Mouse (Mus musculus): ENCODE results near the gene Cuedc1. TPM values are rescaled to one million over a fixed set of nuclear protein-coding genes. Genes with fewer than 3 reads are reported as not detected.

Cuedc1 gene
- 10 to 100 TPM; 50.4 to 55.1 TPM for total RNA-seq (2021)

DNA sequence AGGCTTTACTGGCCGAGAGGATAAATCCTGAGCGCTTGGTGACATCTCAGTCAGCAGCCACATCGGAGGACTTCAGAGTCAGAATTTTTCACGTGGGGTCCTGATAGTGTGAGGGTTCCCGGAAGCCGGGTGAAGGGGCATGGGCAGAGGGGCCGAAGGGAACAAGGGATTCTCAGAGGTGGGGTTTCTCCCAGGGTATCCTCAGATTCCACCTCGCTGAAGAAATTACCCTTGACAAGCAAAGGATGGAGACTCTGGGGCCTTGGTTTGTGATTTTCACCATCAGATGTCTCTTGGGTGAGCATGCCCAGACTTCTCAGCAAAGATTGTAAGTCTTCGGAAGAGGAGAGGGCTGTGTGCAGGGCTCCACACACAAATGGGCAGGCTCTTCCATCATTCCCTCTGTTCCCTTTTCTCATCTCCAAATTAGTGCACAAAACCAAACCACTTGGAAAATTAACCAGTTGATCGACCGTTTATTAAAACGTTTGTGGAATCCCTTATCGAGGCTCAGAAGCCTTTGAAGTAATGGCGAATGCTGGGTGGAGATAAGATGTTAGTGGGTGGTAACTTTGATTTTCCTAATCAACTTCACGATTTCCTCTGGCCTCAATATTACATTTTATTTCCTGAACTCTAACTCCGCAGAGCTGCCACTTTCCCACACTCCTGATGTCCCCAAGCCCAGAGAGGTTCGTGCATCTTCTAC, at the start of gene Cuedc1:
Gene Cuedc1 (plus strand): TSS at position 38 of the 709 bp plus-strand sequence.
- DNase-seq (ENCODE audit: low spot score) = no peak
- intact Hi-C loops (cut with DNase I) = loop anchor here (2.0 kb wide), 2 partner anchors 21 to 29 kb away; partner anchors contain the start of gene Vezf1

GRCm38 (mm10) chr11:88048961-88049670, 48.7 kb upstream of the Cuedc1 start:
- intact Hi-C loops (cut with DNase I) = loop anchor here (5.0 kb wide), 1 partner anchor 82 kb away; no protein-coding TSS in a partner anchor

GRCm38 (mm10) chr11:88049732-88050131, 48.1 kb upstream of the Cuedc1 start:
- no peak for DNase-seq (ENCODE audit: low spot score)
- intact Hi-C loops (cut with DNase I) = loop anchor here (5.0 kb wide), 1 partner anchor 82 kb away; no protein-coding TSS in a partner anchor

More at GRCm38 (mm10) chr11:88048961-88049670, 48.7 kb upstream of the Cuedc1 start:
- DNase-seq (ENCODE audit: low spot score) = no peak

DNA sequence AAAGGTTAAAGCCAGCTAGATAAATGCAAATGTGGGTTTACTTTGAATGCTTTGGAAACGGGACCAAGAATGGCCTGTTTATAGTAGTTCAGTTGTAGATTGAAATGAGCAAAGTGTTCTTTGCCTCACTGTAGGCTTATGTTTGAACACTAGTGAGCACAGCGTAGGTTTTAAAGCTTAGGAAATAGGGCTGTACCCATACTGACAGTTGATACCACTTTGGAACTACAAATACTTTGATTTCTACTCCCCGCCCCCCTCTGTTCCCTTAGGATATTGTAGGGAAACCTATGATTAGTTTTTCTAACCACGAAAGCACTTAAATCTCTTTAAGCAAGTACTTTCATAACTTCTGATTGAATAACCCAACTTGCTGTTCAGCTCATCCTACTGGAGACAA, 45.2 kb upstream of the Cuedc1 start:
- intact Hi-C loops (cut with DNase I) = no loop called here
- no peak for DNase-seq (ENCODE audit: low spot score)

GRCm38 (mm10) chr11:88053821-88054220, 44.0 kb upstream of the Cuedc1 start:
- intact Hi-C loops (cut with DNase I) = loop anchor here (2.0 kb wide), 1 partner anchor 79 kb away; no protein-coding TSS in a partner anchor
- no peak for DNase-seq (ENCODE audit: low spot score)

GRCm38 (mm10) chr11:88054589-88054988, 43.3 kb upstream of the Cuedc1 start:
- intact Hi-C loops (cut with DNase I) = loop anchor here (2.0 kb wide), 1 partner anchor 80 kb away; no protein-coding TSS in a partner anchor
- DNase-seq (ENCODE audit: low spot score) = no peak

- intact Hi-C loops (cut with DNase I) = loop anchor here (2.0 kb wide), 1 partner anchor 81 kb away; no protein-coding TSS in a partner anchor
- no peak for DNase-seq (ENCODE audit: low spot score)
Observed at GRCm38 (mm10) chr11:88055777-88056176, 42.1 kb upstream of the Cuedc1 start.

DNA sequence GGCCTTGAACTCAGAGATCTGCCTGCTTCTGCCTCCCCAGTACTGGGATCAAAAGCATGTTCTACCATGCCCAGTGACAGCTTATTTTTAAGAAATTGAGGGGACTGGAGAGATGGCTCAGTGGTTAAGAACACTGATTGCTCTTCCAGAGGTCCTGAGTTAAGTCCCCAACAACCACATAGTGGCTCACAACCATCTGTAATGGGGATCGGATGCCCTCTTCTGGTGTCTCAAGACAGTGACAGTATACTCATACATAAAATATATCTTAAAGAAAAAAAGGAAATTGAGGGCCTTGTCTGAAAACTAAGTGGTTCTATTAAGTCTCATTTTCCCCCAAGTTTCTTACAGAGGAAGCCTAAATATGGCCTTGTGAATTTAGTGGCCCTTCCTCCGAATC, 40.1 kb upstream of the Cuedc1 start:
- DNase-seq (ENCODE audit: low spot score) = no peak
- intact Hi-C loops (cut with DNase I) = loop anchor here (2.0 kb wide), 1 partner anchor 105 kb away; no protein-coding TSS in a partner anchor

DNA sequence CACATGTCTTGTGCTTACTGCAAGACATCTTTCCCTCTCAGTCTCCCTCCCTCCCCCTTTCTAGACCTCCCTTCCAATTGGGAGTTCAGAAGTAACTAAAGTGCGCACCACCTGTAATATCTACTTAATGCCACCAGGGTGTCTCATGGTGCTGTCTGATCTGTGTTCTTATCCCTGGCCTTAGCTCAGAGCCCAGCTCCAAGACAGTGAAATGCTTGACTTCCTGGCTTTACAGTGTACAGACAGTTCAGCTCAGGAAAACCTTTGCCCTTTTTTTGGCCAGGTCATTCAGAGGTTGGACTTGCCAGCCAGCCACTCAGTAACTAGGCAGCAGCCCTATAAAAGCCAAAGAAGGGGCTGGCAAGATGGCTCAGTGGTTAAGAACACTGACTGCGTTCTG, 38.7 kb upstream of the Cuedc1 start:
- intact Hi-C loops (cut with DNase I) = loop anchor here (1.0 to 2.0 kb wide), 2 partner anchors 104 to 137 kb away; no protein-coding TSS in a partner anchor
- peak; percentile 19 for DNase-seq (ENCODE audit: low spot score)

- intact Hi-C loops (cut with DNase I) = no loop called here
- DNase-seq (ENCODE audit: low spot score) = no peak
Observed at GRCm38 (mm10) chr11:88061892-88062625, 35.8 kb upstream of the Cuedc1 start.

DNA sequence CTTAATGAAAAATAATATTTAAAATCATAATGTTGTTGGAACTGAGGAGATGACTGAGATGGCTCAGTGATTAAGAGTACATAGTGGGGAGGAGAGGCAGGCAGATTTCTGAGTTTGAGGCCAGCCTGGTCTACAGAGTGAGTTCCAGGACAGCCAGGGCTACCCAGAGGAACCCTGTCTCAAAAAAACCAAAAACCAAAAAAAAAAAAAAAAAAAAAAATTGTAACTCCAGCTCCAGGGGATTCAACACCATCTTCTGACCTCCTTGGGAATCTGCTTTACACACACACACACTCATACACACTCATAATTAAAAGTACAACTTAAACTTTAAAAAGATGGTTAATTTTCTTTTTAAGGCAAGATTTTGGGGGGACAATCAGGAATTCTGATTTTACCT, 32.1 kb upstream of the Cuedc1 start:
- intact Hi-C loops (cut with DNase I) = loop anchor here (2.0 to 5.0 kb wide), 2 partner anchors 52 to 123 kb away; no protein-coding TSS in a partner anchor
- DNase-seq (ENCODE audit: low spot score) = no peak

- no peak for DNase-seq (ENCODE audit: low spot score)
- intact Hi-C loops (cut with DNase I) = loop anchor here (2.0 to 5.0 kb wide), 2 partner anchors 50 to 122 kb away; no protein-coding TSS in a partner anchor
Observed at GRCm38 (mm10) chr11:88067191-88067585, 30.7 kb upstream of the Cuedc1 start.

DNA sequence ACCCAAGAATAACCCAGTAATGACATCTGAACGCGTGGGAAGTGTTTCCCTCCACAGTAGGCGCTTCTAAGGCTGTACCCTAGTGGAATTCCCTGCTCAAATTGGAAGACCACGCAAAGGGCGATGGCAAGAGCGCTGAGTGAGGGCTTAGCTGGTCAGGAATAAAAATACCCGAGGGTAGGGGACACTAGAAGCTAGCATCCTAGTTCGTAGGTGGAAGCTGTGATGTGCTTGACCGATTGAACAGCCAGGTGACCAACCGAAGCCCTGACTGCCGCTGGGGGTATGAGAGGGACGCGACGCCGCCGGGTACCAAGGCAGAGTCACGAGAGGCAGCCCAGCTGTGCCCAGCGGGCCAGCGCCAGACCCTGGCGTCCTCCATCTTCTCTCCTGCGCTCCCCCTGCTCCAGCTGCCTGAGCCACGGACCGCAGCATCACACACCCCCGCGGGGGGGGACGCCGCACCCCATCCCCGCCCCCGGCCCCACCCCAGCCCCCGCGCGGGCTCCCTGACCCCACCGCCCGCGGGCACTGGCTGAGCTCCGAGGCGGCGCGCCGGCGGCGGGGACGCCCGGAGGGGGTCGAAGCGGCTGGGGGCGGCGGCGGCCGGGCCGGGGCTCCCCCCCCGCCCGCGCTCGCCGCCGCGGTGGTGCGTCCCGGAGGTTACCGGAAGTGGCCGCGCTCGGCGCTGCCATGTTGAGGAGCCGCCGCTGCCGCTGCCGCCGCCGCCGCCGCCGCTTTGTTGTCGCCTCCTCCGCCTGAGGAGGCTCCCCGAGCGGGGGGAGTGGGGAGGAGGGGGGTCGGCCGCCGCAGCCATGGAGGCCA, 30.1 kb upstream of the Cuedc1 start, which contains the start of gene Vezf1:
Gene Vezf1 (plus strand): TSS at position 694 of the 825 bp plus-strand sequence.
- intact Hi-C loops (cut with DNase I) = loop anchor here (2.0 to 5.0 kb wide), 4 partner anchors 31 to 121 kb away; partner anchors contain the start of gene Cuedc1
- DNase-seq (ENCODE audit: low spot score) = peak; percentile 57

DNA sequence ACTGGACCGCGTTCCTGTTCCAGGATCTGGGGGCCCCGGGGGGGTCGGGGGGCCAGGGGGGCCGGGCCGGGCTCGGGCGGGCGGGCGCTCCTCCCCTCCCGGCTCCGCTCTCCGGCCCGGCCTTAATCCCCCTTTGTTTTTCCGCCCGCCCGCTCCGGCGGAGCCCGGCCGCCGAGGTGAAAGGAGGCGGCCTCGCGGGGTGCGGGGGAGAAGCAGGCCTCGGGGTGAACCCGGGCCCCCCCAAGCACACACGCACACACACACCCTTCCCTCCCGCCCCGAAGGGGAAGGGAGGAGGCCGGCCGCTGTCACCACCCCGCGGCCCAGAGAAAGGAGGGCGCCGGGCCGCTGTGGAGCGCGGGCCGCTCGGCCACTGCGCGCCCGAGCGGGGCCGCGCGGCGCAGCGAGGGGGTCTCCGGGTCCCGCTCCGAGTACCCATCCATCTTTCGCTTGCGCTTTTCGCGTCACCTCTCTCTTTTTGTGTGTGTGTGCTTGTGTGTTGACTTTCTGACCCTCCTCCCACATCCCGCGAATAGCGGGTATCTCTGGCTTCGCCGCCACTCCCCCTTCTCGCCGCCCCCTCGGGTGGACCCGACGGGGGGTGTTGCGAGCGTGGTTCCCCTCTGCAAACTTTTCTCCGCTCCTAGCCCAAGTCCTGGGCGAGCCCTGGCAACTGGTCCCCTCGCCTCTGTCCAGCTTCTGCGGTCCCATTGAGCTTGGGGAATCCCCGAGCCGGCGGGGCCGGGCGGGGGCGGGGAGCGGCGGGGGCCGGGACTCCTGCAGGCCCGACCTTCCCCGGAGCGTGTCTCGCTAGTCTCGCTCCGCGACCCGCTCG, 29.2 kb upstream of the Cuedc1 start:
- peak; percentile 75 for DNase-seq (ENCODE audit: low spot score)
- intact Hi-C loops (cut with DNase I) = loop anchor here (2.0 to 5.0 kb wide), 3 partner anchors 30 to 94 kb away; partner anchors contain the start of gene Cuedc1

DNA sequence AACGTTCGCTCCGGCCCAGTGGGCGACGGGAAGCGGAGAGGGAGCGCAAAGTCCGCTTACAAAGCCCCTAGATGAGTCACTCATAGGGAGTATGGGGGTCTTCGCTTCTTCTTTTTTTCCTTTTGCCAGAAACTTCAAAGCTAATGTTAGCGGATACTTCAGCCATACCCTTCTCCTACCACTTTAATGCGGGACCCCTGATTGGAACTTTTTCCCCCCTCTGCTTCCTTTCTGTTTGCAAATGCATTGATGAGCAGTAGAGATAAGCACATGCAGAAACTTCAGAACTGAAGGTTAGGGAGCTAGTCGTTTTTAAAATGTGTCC, 28.6 kb upstream of the Cuedc1 start:
- no peak for DNase-seq (ENCODE audit: low spot score)
- intact Hi-C loops (cut with DNase I) = loop anchor here (2.0 to 5.0 kb wide), 3 partner anchors 30 to 94 kb away; partner anchors contain the start of gene Cuedc1

DNA sequence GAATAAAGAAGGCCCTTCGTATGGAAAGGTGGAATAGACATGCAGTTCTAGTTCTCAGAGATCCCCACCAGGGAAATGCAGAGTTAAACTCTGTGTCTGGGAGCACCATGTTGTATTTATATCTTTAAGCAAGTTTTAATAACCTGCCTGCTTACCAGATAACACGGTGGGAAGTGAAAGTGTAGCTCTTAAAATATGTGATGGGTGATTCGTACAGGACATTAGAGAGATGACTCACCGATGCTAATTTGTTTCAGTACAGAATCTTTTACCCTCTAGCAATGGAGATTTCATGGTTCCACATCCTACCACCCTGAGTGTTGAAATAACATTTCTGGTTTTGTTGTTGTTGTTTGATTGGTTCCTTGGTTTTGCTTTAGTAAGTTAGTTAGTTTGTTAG, 27.5 kb upstream of the Cuedc1 start:
- intact Hi-C loops (cut with DNase I) = loop anchor here (2.0 kb wide), 1 partner anchor 14 kb away; no protein-coding TSS in a partner anchor
- no peak for DNase-seq (ENCODE audit: low spot score)

DNA sequence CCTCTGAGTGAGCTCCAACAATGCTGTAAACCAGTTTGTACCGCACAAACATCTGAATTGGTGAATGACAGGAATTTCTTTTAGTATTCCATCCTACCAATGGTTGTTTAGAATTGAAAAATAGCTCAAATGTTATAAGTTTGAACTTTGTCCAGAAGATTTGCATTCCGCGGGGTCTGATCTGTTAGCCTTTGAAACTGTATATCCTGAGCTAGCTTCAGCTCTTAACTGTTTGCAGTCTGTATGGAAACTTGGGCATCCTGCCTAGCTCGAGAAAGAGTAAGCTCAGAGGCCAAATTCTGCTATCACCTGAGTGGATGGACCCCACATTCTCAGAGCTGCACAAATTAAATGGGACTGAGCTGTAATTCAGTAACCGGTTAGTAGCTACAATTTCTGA, 26.7 kb upstream of the Cuedc1 start:
- no peak for DNase-seq (ENCODE audit: low spot score)
- intact Hi-C loops (cut with DNase I) = loop anchor here (2.0 kb wide), 1 partner anchor 14 kb away; no protein-coding TSS in a partner anchor

GRCm38 (mm10) chr11:88073343-88073875, 24.4 kb upstream of the Cuedc1 start:
- intact Hi-C loops (cut with DNase I) = no loop called here
- no peak for DNase-seq (ENCODE audit: low spot score)
